Mouse (Mus musculus) neural tube, embryonic 11.5 days (tissue): Measurements from ENCODE around the gene Fam160a1. TPM values are rescaled to one million over a fixed set of nuclear protein-coding genes. Genes with fewer than 3 reads are reported as not detected.

Experiments used
- ATAC-seq: fragments of 200-750 bp; cut with Nextera tagmentation; 2 replicates; pipeline ENCODE4 v1.8.0; 2017; ENCODE audit warnings: moderate number of reproducible peaks, mild to moderate bottlenecking, moderate TSS enrichment, moderate library complexity; ENCODE audit not compliant: insufficient read depth, low FRiP score, low TSS enrichment
- DNase-seq: peaks from one replicate; pipeline ENCODE4 v3.0.0-alpha.2; 2015; ENCODE audit warnings: low spot score
- H3K27ac ChIP-seq: fragments of 300-500 bp; sonication (generic); 2 replicates; pipeline ENCODE4 v1.5.1; 2014; ENCODE audit warnings: low read depth, mild to moderate bottlenecking, low read length
- H3K27me3 ChIP-seq: fragments of 300-500 bp; sonication (generic); 2 replicates; pipeline ENCODE4 v1.6.1; 2014; ENCODE audit warnings: mild to moderate bottlenecking, low read length, mixed read lengths; ENCODE audit not compliant: control insufficient read depth, insufficient read depth
- H3K36me3 ChIP-seq: fragments of 300-500 bp; sonication (generic); 2 replicates; pipeline ENCODE4 v1.6.1; 2014; ENCODE audit warnings: mild to moderate bottlenecking, low read length, moderate library complexity, mixed read lengths; ENCODE audit not compliant: control insufficient read depth, insufficient read depth
- H3K4me1 ChIP-seq: fragments of 300-500 bp; sonication (generic); 2 replicates; pipeline ENCODE4 v1.6.1; 2014; ENCODE audit warnings: low read length, mixed read lengths; ENCODE audit not compliant: control insufficient read depth, insufficient read depth
- H3K4me2 ChIP-seq: fragments of 300-500 bp; sonication (generic); 2 replicates; pipeline ENCODE4 v1.6.1; 2014; ENCODE audit warnings: low read depth, mild to moderate bottlenecking, moderate library complexity
- H3K4me3 ChIP-seq: fragments of 300-500 bp; sonication (generic); 2 replicates; pipeline ENCODE4 v1.5.1; 2014; ENCODE audit warnings: low read depth, low read length
- H3K9ac ChIP-seq: fragments of 300-500 bp; sonication (generic); 2 replicates; pipeline ENCODE4 v1.6.1; 2014; ENCODE audit warnings: mild to moderate bottlenecking, low read length
- H3K9me3 ChIP-seq: fragments of 300-500 bp; sonication (generic); 2 replicates; pipeline ENCODE4 v1.6.1; 2016; ENCODE audit warnings: low read length; ENCODE audit not compliant: control insufficient read depth
- WGBS: fragments of 180-500 bp; shearing (Covaris S2); extraction: QIAGEN DNeasy Blood & Tissue Kit; methylation state at CpG from one replicate; pipeline ENCODE4 v1.1.7; 2014; 5-methylcytosine and 5-hydroxymethylcytosine counted together
- polyA plus RNA-seq: library from polyadenylated mRNA; unstranded; fragments of >200 nt; fragmentation: Nextera tagmentation; extraction: Ambion mirVana; gene quantifications from 2 replicates; pipeline ENCODE4 v1.2.1, GENCODE M21; 2014

The Fam160a1 gene
- polyA plus RNA-seq, 1 experiment from 2014 or later: 0.84 TPM

DNA sequence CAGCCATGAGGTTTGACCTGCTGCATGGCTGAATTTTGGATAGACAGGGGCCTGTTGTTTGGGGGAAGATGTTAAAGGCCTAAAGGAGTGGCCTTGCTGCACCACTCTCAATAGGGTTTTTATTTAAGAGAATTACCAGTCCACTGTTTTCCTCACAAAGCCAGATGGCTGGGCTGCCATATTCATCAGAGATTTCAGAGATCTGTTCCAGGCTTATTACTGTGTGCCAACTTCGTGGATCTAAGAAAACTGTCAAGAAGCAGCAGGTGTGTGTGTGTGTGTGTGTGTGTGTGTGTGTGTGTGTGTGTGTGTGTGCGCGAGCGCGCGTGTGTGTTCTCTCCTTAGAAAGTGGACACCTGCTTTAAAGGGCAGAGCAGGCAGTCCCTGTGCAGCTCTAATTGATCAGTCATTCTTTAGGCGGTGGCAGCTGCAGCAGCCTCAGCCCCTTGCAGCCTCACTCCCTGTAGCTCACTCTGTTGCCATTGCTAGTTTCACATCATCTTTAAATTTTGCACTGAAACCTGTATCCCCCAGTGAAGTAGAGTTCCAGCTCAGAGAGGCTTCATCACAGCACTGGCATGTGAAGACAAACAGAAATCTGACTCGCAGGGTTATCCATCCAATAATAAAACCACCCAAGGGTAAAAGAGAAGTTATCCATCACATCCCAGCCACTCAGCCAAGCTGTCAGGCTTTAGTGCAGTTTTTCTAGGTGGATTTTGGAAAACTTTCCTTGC lies 182.5 kb downstream of the Fam160a1 start:
- Histone ChIP-seq H3K4me2 (no peak overlapping the region), H3K4me1 (no peaks in the 10 kb centered on the region)

GRCm38 (mm10) chr3:85633733-85634132 lies 183.4 kb downstream of the Fam160a1 start:
- DNase-seq (no peak), ATAC-seq (no peak)
- H3K4me2 ChIP-seq: no peak overlapping the region
- no peak overlapping the region for H3K9ac ChIP-seq
- H3K4me3 ChIP-seq: no peak overlapping the region
- H3K36me3 ChIP-seq: no peaks in the 10 kb centered on the region
- H3K27me3 ChIP-seq: no peaks in the 10 kb centered on the region
- no peak overlapping the region for H3K27ac ChIP-seq
- H3K9me3 ChIP-seq: no peaks in the 10 kb centered on the region
- WGBS: 91% methylated on average over 2 of the region's 2 CpGs
- H3K4me1 ChIP-seq: no peaks in the 10 kb centered on the region

More for the DNA sequence above, 182.5 kb downstream of the Fam160a1 start:
- ATAC-seq (no peak), DNase-seq (no peak)
- Histone ChIP-seq H3K36me3 (no peaks in the 10 kb centered on the region), H3K9me3 (no peaks in the 10 kb centered on the region), H3K4me3 (no peak overlapping the region), H3K27me3 (no peaks in the 10 kb centered on the region), H3K27ac (no peak overlapping the region), H3K9ac (no peak overlapping the region)
- 82% methylated on average over 8 of the region's 8 CpGs for WGBS

DNA sequence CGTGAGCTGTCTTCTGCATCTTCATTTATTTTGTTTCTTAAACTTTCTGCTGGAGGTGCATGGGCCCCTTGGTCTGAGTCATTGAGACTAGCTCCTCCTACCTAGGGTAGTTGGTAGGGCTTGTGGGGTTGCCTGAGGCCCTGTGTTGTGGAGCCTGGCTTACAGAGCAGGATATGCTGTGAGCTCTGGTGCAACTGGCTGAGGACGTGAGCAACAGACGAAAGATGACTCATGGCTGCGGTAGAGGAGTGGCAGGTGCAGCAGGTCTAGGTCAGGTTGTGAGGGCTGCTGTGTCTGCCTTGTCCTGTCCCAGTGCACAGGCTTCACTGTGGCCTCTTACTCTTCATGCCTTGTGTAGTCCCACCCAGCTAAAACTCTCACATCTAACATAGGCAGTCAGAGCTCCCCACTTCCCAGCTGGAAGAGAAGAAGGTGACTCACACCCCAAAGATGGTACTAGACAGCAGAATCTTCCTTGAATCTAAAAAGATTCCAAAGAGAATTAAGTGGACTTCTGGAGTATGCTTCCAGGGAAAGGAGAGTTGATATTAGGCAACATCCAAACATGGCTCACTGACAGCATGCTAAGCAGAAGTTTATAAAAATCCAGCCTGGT lies 187.1 kb downstream of the Fam160a1 start:
- Histone ChIP-seq H3K4me1 (no peaks in the 10 kb centered on the region), H3K27ac (no peak overlapping the region), H3K36me3 (no peaks in the 10 kb centered on the region), H3K4me3 (no peak overlapping the region), H3K9ac (no peak overlapping the region), H3K4me2 (no peak overlapping the region), H3K27me3 (no peaks in the 10 kb centered on the region), H3K9me3 (no peaks in the 10 kb centered on the region)
- DNase-seq (no peak), ATAC-seq (no peak)
- WGBS: 95% methylated on average over 4 of the region's 4 CpGs

GRCm38 (mm10) chr3:85619751-85620150 lies 197.3 kb downstream of the Fam160a1 start:
- H3K9ac ChIP-seq: no peak overlapping the region
- DNase-seq (no peak), ATAC-seq (no peak)
- H3K27ac ChIP-seq: no peak overlapping the region
- H3K9me3 ChIP-seq: no peaks in the 10 kb centered on the region
- WGBS: 93% methylated on average over 1 of the region's 1 CpGs
- H3K4me2 ChIP-seq: no peak overlapping the region
- no peaks in the 10 kb centered on the region for H3K36me3 ChIP-seq
- H3K27me3 ChIP-seq: no peaks in the 10 kb centered on the region
- no peak overlapping the region for H3K4me3 ChIP-seq
- H3K4me1 ChIP-seq: no peaks in the 10 kb centered on the region

DNA sequence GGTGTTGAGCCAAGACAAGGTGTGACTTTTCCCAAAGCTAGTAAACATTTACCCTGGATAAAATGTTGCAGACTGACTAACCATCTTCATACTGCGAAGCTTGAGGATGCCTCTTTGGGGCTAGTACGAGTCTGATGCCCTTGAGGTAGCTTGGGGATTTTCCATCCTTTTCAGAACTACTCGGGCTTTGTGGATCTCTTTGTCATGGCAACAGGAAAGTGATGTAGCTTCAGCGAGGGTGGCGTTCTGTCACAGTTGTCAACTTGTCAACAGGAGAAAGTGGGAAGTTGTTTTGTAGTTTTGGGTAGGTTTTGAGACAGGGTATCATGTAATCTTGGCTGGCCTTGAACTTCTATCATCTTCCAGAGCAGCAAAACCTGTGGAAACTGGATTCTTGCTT lies 197.7 kb downstream of the Fam160a1 start:
- H3K9me3 ChIP-seq: no peaks in the 10 kb centered on the region
- H3K4me3 ChIP-seq: no peak overlapping the region
- DNase-seq (no peak), ATAC-seq (no peak)
- H3K9ac ChIP-seq: no peak overlapping the region
- no peak overlapping the region for H3K4me2 ChIP-seq
- no peaks in the 10 kb centered on the region for H3K27me3 ChIP-seq
- no peaks in the 10 kb centered on the region for H3K4me1 ChIP-seq
- no peaks in the 10 kb centered on the region for H3K36me3 ChIP-seq
- WGBS: 86% methylated on average over 5 of the region's 5 CpGs
- H3K27ac ChIP-seq: no peak overlapping the region

DNA sequence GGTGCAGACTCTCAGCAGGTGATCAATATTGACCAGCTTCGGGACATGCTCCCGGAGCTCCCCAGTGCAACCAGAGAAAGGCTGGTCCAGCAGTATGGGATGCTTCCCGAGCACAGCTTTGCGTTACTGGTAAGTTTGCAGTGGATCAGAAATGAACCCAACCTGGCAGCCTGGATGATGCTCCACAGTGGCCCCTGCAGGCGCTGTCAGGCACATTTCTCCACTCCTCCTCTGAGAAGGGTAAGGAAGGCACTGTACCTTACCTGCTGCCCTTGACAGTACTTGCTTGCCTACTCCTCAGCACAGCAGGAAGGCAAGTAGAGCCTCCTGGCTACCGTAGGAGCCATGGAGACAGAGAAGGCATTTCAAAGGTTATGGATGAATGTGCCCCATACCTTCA lies 198.2 kb downstream of the Fam160a1 start:
- no peak overlapping the region for H3K4me3 ChIP-seq
- DNase-seq (no peak), ATAC-seq (no peak)
- WGBS: 81% methylated on average over 6 of the region's 6 CpGs
- no peak overlapping the region for H3K9ac ChIP-seq
- no peaks in the 10 kb centered on the region for H3K4me1 ChIP-seq
- no peaks in the 10 kb centered on the region for H3K27me3 ChIP-seq
- H3K4me2 ChIP-seq: no peak overlapping the region
- no peak overlapping the region for H3K27ac ChIP-seq
- no peaks in the 10 kb centered on the region for H3K36me3 ChIP-seq
- no peaks in the 10 kb centered on the region for H3K9me3 ChIP-seq

DNA sequence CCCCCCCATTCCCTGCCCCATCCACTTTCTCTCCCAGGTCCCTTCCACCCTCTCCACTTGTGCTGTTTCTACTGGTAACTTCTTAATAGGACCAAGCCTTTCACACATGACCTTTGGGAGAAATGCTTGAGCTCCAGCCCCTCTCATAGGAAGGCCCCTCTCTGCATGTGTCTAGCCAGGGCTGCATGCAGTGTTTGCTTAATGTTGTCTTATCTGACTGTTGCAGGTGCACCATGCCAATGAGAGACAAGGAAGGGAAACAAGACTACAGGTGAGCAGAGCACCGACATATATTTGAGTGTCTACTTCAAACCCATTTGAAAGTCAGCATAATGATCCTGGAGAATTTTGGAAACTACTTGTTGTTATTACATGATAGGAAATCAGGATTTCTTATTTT lies 200.7 kb downstream of the Fam160a1 start:
- Histone ChIP-seq H3K9me3 (no peaks in the 10 kb centered on the region), H3K4me3 (no peak overlapping the region), H3K4me1 (no peaks in the 10 kb centered on the region), H3K9ac (no peak overlapping the region), H3K4me2 (no peak overlapping the region), H3K36me3 (no peaks in the 10 kb centered on the region), H3K27ac (no peak overlapping the region), H3K27me3 (no peaks in the 10 kb centered on the region)
- WGBS: 93% methylated on average over 1 of the region's 1 CpGs
- no peak for DNase-seq
- ATAC-seq: no peak
